Mouse (Mus musculus) activated CD4-positive, CD25-positive, alpha-beta regulatory T cell, adult 4 months (primary cell): Measurements from ENCODE around the gene Ttc16. TPM values are rescaled to one million over a fixed set of nuclear protein-coding genes. Genes with fewer than 3 reads are reported as not detected.

Experiments used
- ATAC-seq: one replicate; pipeline ENCODE4 v1.8.0; 2017
- polyA plus RNA-seq, 2 experiments: library from polyadenylated mRNA; unstranded; fragments of 100-300 nt; shearing (Covaris generic); gene quantifications; one replicate each; pipeline ENCODE4 v1.2.1; 2017

Ttc16 gene
- polyA plus RNA-seq, 2 experiments from 2014 or later = 0.61 to 0.65 TPM

GRCm38 (mm10) chr2:32742173-32742531, 33.3 kb downstream of the Ttc16 start:
- no peak for ATAC-seq

- ATAC-seq = no peak
Observed at GRCm38 (mm10) chr2:32741273-32742172, 33.9 kb downstream of the Ttc16 start.

- no peak for ATAC-seq
Observed at GRCm38 (mm10) chr2:32740916-32741272, 34.5 kb downstream of the Ttc16 start, which contains the start of gene 6330409D20Rik. 6330409D20Rik (minus strand) TSS chr2:32741016.

- no peak for ATAC-seq
Observed at GRCm38 (mm10) chr2:32739311-32739710, 36.1 kb downstream of the Ttc16 start.

GRCm38 (mm10) chr2:32737008-32737407, 38.4 kb downstream of the Ttc16 start:
- no peak for ATAC-seq

GRCm38 (mm10) chr2:32736306-32736829, 39.1 kb downstream of the Ttc16 start:
- no peak for ATAC-seq

- ATAC-seq = no peak
Observed at GRCm38 (mm10) chr2:32734933-32735332, 40.5 kb downstream of the Ttc16 start.

GRCm38 (mm10) chr2:32734480-32734879, 41.0 kb downstream of the Ttc16 start:
- ATAC-seq = no peak

- ATAC-seq = no peak
Observed at GRCm38 (mm10) chr2:32732695-32733094, 42.7 kb downstream of the Ttc16 start.

GRCm38 (mm10) chr2:32731911-32732310, 43.5 kb downstream of the Ttc16 start:
- ATAC-seq = no peak

GRCm38 (mm10) chr2:32730854-32731253, 44.6 kb downstream of the Ttc16 start:
- ATAC-seq = no peak

GRCm38 (mm10) chr2:32729547-32729946, 45.9 kb downstream of the Ttc16 start:
- no peak for ATAC-seq

- ATAC-seq = no peak
Observed at GRCm38 (mm10) chr2:32728463-32728862, 47.0 kb downstream of the Ttc16 start.

GRCm38 (mm10) chr2:32727435-32727834, 48.0 kb downstream of the Ttc16 start:
- ATAC-seq = no peak

- ATAC-seq = peak; percentile 74
Observed at GRCm38 (mm10) chr2:32724832-32725790, 50.3 kb downstream of the Ttc16 start.

GRCm38 (mm10) chr2:32724149-32724548, 51.3 kb downstream of the Ttc16 start:
- no peak for ATAC-seq

GRCm38 (mm10) chr2:32722581-32722980, 52.9 kb downstream of the Ttc16 start:
- no peak for ATAC-seq

GRCm38 (mm10) chr2:32722046-32722445, 53.4 kb downstream of the Ttc16 start:
- peak; percentile 57 for ATAC-seq

- ATAC-seq = no peak
Observed at GRCm38 (mm10) chr2:32720681-32721229, 54.7 kb downstream of the Ttc16 start, which contains the start of gene Sh2d3c. Sh2d3c (plus strand) TSS chr2:32721055.

- ATAC-seq = no peak
Observed at GRCm38 (mm10) chr2:32720053-32720452, 55.4 kb downstream of the Ttc16 start.

- no peak for ATAC-seq
Observed at GRCm38 (mm10) chr2:32718761-32719160, 56.7 kb downstream of the Ttc16 start.

- ATAC-seq = peak; percentile 53
Observed at GRCm38 (mm10) chr2:32714987-32715425, 60.4 kb downstream of the Ttc16 start.
